ENCODE assay signal across 13 mouse cellular contexts in genomic region chr10:58338590-58338989, GRCm38 (mm10). TPM values are rescaled to one million over a fixed set of nuclear protein-coding genes. Genes with fewer than 3 reads are reported as not detected.
DNase-seq lines count a peak whose midpoint lies in the region; ATAC-seq and TF ChIP-seq lines count a peak whose summit lies in the region.
"Had no signal": no experiment of that assay in that cellular context is flagged by ENCODE, and none has a peak within 500 bp of the region (broad histone marks: within the 10 kb centered on the region; RNA-seq: fewer than 3 reads in every experiment).

No protein-coding gene starts in this region.

- no peaks in the 10 kb centered on the region for H3K27me3 ChIP-seq in heart, embryonic 10.5 days (ENCODE audit: insufficient read depth, poor library complexity, severe bottlenecking)
- H3K27me3 ChIP-seq in lung, embryonic 14.5 days (ENCODE audit: insufficient read depth, low read length): no peaks in the 10 kb centered on the region
- no peaks in the 10 kb centered on the region for H3K27me3 ChIP-seq in midbrain, postnatal 0 days (ENCODE audit: insufficient read depth, low read length)
- H3K27me3 ChIP-seq: CH12.LX; neural tube, embryonic 12.5 days had no signal

- no peak for TF ChIP-seq CTCF in lung, embryonic 14.5 days (IDR thresholded peaks at IDR 0.05; ENCODE audit: low read depth)
- no peak for TF ChIP-seq CTCF in cortical plate, adult 2 months (IDR thresholded peaks at IDR 0.05; ENCODE audit: extremely low read depth, insufficient read depth, low read length)
- TF ChIP-seq CTCF in midbrain, postnatal 0 days (IDR thresholded peaks at IDR 0.05): no peak

- 35% methylated on average over 1 of the region's 1 CpGs for WGBS in heart, embryonic 10.5 days
- WGBS in lung, embryonic 14.5 days: 38% methylated on average over 1 of the region's 1 CpGs
- 26% methylated on average over 1 of the region's 1 CpGs for WGBS in midbrain, postnatal 0 days

- H3K4me2 ChIP-seq in lung, embryonic 14.5 days: no peak overlapping the region
- no peak overlapping the region for H3K4me2 ChIP-seq in midbrain, postnatal 0 days (ENCODE audit: low read depth, low read length, poor library complexity, severe bottlenecking)
- H3K4me2 ChIP-seq: neural tube, embryonic 12.5 days had no signal

- H3K27ac ChIP-seq in heart, embryonic 10.5 days: peak overlapping the region; percentile 52; the same call in 1 of the 2 replicates
- peak overlapping the region; percentile 78; the same call in 1 of the 2 replicates for H3K27ac ChIP-seq in lung, embryonic 14.5 days (ENCODE audit: low read depth)
- H3K27ac ChIP-seq in cortical plate, adult 2 months (ENCODE audit: insufficient read depth, low read length): peak overlapping the region; percentile 12; the same call in 1 of the 2 replicates
- H3K27ac ChIP-seq in midbrain, postnatal 0 days (ENCODE audit: low read depth, low read length): peak overlapping the region; percentile 47; the same call in 1 of the 2 replicates
- H3K27ac ChIP-seq: limb, embryonic 10.5 days; macrophage; neural tube, embryonic 12.5 days had no signal

- no peaks in the 10 kb centered on the region for H3K36me3 ChIP-seq in heart, embryonic 10.5 days
- H3K36me3 ChIP-seq in lung, embryonic 14.5 days (ENCODE audit: insufficient read depth): no peaks in the 10 kb centered on the region
- no peaks in the 10 kb centered on the region for H3K36me3 ChIP-seq in midbrain, postnatal 0 days (ENCODE audit: insufficient read depth, low read length)
- H3K36me3 ChIP-seq: neural tube, embryonic 12.5 days had no signal

- no peak for TF ChIP-seq POLR2A in cortical plate, adult 2 months (IDR thresholded peaks at IDR 0.05; ENCODE audit: extremely low read depth, insufficient read depth, low read length)

- no peak for ATAC-seq in lung, embryonic 14.5 days (ENCODE audit: insufficient read depth)
- ATAC-seq in midbrain, postnatal 0 days (ENCODE audit: low FRiP score): no peak
- ATAC-seq in frontal cortex, adult (ENCODE audit: low TSS enrichment): no peak

- H3K4me3 ChIP-seq in heart, embryonic 10.5 days: no peak overlapping the region
- H3K4me3 ChIP-seq in lung, embryonic 14.5 days (ENCODE audit: low read depth, low read length): no peak overlapping the region
- H3K4me3 ChIP-seq in cortical plate, adult 2 months (ENCODE audit: insufficient read depth, low read length): no peak overlapping the region
- H3K4me3 ChIP-seq in midbrain, postnatal 0 days (ENCODE audit: low read depth, low read length): no peak overlapping the region
- H3K4me3 ChIP-seq: limb, embryonic 10.5 days; neural tube, embryonic 12.5 days had no signal

- no peak for DNase-seq in heart, embryonic 10.5 days (ENCODE audit: low spot score)
- no peak for DNase-seq in heart, postnatal 36 days
- peak; percentile 44 for DNase-seq in lung, embryonic 14.5 days
- no peak for DNase-seq in lung, postnatal 14 days
- peak; percentile 30 for DNase-seq in midbrain, postnatal 0 days (ENCODE audit: low spot score)
- DNase-seq in left cerebral cortex, postnatal 36 days (ENCODE audit: low spot score in 2 of 2): no peak
- DNase-seq: kidney, postnatal 4 days had no signal

- peaks cover 39% of the 10 kb centered on the region for H3K4me1 ChIP-seq in heart, embryonic 10.5 days
- H3K4me1 ChIP-seq in lung, embryonic 14.5 days (ENCODE audit: insufficient read depth): peaks cover 31% of the 10 kb centered on the region
- H3K4me1 ChIP-seq in cortical plate, adult 2 months (ENCODE audit: control insufficient read depth, insufficient read depth, low read length): peaks cover 2% of the 10 kb centered on the region
- H3K4me1 ChIP-seq in midbrain, postnatal 0 days (ENCODE audit: insufficient read depth, low read length): 0 out of 2 replicates have a peak, but pooled peaks cover 2% of the 10 kb centered on the region

- intact Hi-C loops in heart, postnatal 36 days (cut with DNase I): no loop called here
- intact Hi-C loops in left cerebral cortex, postnatal 36 days (cut with DNase I): no loop called here

- H3K9ac ChIP-seq in lung, embryonic 14.5 days: no peak overlapping the region
- H3K9ac ChIP-seq in midbrain, postnatal 0 days (replicated peaks; ENCODE audit: low read length, poor library complexity, severe bottlenecking): no peak overlapping the region
- H3K9ac ChIP-seq: neural tube, embryonic 12.5 days had no signal

- H3K9me3 ChIP-seq in heart, embryonic 10.5 days: no peaks in the 10 kb centered on the region
- H3K9me3 ChIP-seq in lung, embryonic 14.5 days (ENCODE audit: low read depth, low read length): no peaks in the 10 kb centered on the region
- no peaks in the 10 kb centered on the region for H3K9me3 ChIP-seq in midbrain, postnatal 0 days (ENCODE audit: low read length)
- H3K9me3 ChIP-seq: limb, embryonic 10.5 days had no signal

RNA-seq across cellular contexts. Expression of gene Lims1, which starts 15.3 kb away (rescaled TPM):
- polyA plus RNA-seq in heart, embryonic 10.5 days (2016; fragmentation: Nextera tagmentation; extraction: Ambion mirVana): 121 and 142 TPM in 2 replicates
- 100 to 1,000 TPM; 159 to 186 TPM for total RNA-seq in heart, postnatal 36 days (2021)
- 200 and 208 TPM in 2 replicates for polyA plus RNA-seq in lung, embryonic 14.5 days (2014; fragmentation: Nextera tagmentation; extraction: Ambion mirVana)
- polyA plus RNA-seq in cortical plate, adult 2 months (2012; rRNA removed): 18.3 and 19.9 TPM in 2 replicates
- 32.3 and 39.4 TPM in 2 replicates for total RNA-seq in midbrain, postnatal 0 days (2014; rRNA removed)
- 41.3 and 44.0 TPM in 2 replicates for polyA plus RNA-seq in midbrain, postnatal 0 days (2015; fragmentation: Nextera tagmentation; extraction: Ambion mirVana)
- 10 to 100 TPM; 21.2 to 23.2 TPM for total RNA-seq in left cerebral cortex, postnatal 36 days (2021)

Comparison
In these comparisons a context has a peak if more than half of its experiments do, and no peak if none do; other contexts are left out.
1. DNase-seq: peak in lung, embryonic 14.5 days (single experiment) and midbrain, postnatal 0 days (single experiment); none in heart, embryonic 10.5 days (single experiment), heart, postnatal 36 days (0 of 2), lung, postnatal 14 days (single experiment) and left cerebral cortex, postnatal 36 days (0 of 2).
2. H3K27ac ChIP-seq: peak in every context shown above with its lines; median percentile 78 in lung, embryonic 14.5 days; 52 in heart, embryonic 10.5 days; 47 in midbrain, postnatal 0 days; 12 in cortical plate, adult 2 months.